In the genomic region with DNA sequence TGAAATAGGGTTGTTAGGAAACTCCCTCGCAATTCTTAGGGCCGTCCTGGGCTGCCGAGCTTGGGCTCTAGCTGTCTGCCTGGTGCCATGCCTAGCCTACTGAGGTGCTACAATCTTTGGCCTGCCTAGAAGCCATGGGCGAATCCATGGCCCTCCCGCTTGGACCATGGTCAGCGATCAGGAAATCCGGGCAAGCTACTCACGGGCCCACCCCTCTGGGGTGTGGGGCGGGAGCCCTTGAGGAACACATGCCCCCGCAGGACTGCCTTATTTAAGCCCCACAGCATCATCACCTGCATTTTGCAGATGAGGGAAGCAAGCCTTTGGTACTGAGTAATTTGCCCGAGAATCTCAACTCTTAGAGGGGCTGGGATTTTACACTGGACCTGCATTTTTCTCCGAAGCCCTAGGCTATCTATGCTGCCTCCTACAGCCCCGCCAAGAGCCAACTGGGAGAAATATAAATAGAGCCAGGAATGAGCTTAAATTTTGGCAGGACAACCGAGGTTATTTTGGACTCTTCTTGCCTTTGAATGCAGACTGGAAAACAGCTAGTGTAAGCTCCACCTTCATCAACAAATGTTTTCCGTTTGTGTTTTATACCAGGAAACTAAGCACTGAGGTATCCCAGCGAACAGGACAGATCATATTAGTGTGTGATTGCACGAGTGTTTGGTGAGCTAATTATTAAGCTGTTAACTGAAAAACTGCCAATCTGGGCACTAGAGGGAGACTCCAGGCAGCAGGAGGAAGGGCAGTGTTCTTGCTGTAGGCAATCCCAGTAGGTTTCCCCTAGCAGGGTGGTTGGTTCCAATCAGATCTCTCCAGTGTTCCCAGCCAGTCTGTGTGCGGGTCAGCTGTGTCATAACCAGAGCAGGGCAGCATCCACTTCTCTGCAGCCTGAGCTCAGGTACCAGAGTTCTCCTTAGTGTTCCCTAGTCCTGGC, we compare ENCODE assay signal across 8 mouse cellular contexts.
A peak's percentile ranks its signal among the peaks of the same experiment; 100 is the strongest.
DNase-seq lines count a peak whose midpoint lies in the region; ATAC-seq and TF ChIP-seq lines count a peak whose summit lies in the region.

No protein-coding gene starts in this region.

- no peaks in the 10 kb centered on the region for H3K27me3 ChIP-seq in spleen, adult 2 months (ENCODE audit: control insufficient read depth, insufficient read depth, low read length)
- H3K27me3 ChIP-seq in embryonic facial prominence, embryonic 10.5 days (replicated peaks; ENCODE audit: low read depth, poor library complexity, severe bottlenecking) = no peaks in the 10 kb centered on the region
- no peaks in the 10 kb centered on the region for H3K27me3 ChIP-seq in kidney, adult 2 months (replicated peaks; ENCODE audit: control insufficient read depth, insufficient read depth, low read length)
- no peaks in the 10 kb centered on the region for H3K27me3 ChIP-seq in limb, embryonic 11.5 days (ENCODE audit: control insufficient read depth, insufficient read depth, low read length)
- H3K27me3 ChIP-seq in midbrain, embryonic 12.5 days = no peaks in the 10 kb centered on the region
- no peaks in the 10 kb centered on the region for H3K27me3 ChIP-seq in stomach, embryonic 14.5 days (ENCODE audit: control insufficient read depth, insufficient read depth, low read length)

- H3K9ac ChIP-seq in limb, embryonic 11.5 days (ENCODE audit: low read length) = peak overlapping the region; percentile 94
- peak overlapping the region; percentile 89 for H3K9ac ChIP-seq in midbrain, embryonic 12.5 days (replicated peaks)
- peak overlapping the region; percentile 81 for H3K9ac ChIP-seq in stomach, embryonic 14.5 days (replicated peaks; ENCODE audit: low read depth, low read length)

- H3K27ac ChIP-seq in spleen, adult 2 months (ENCODE audit: insufficient read depth, low read length) = peak overlapping the region; percentile 46
- peak overlapping the region; percentile 96 for H3K27ac ChIP-seq in embryonic facial prominence, embryonic 10.5 days (replicated peaks)
- H3K27ac ChIP-seq in kidney, adult 2 months (ENCODE audit: insufficient read depth, low read depth, low read length) = peak overlapping the region; percentile 78
- peak overlapping the region; percentile 36; the same call in 1 of the 2 replicates for H3K27ac ChIP-seq in limb, embryonic 11.5 days (replicated peaks; ENCODE audit: low read depth, low read length)
- H3K27ac ChIP-seq in midbrain, embryonic 12.5 days (replicated peaks) = peak overlapping the region; percentile 89
- H3K27ac ChIP-seq in stomach, embryonic 14.5 days (ENCODE audit: low read length) = peak overlapping the region; percentile 97

- WGBS in spleen, adult 2 months = 11% methylated on average over 18 of the region's 18 CpGs
- 3% methylated on average over 18 of the region's 18 CpGs for WGBS in embryonic facial prominence, embryonic 10.5 days
- WGBS in kidney, adult 2 months = 1% methylated on average over 18 of the region's 18 CpGs
- WGBS in limb, embryonic 11.5 days = 3% methylated on average over 18 of the region's 18 CpGs
- WGBS in midbrain, embryonic 12.5 days = 5% methylated on average over 18 of the region's 18 CpGs
- 3% methylated on average over 18 of the region's 18 CpGs for WGBS in stomach, embryonic 14.5 days

- H3K4me3 ChIP-seq in spleen, adult 2 months (ENCODE audit: extremely low read depth, insufficient read depth, insufficient read length) = peak overlapping the region; percentile 61; the same call in 1 of the 2 replicates
- peak overlapping the region; percentile 75 for H3K4me3 ChIP-seq in embryonic facial prominence, embryonic 10.5 days
- H3K4me3 ChIP-seq in kidney, adult 2 months (ENCODE audit: insufficient read depth, low read depth, low read length) = peak overlapping the region; percentile 68
- peak overlapping the region; percentile 57 for H3K4me3 ChIP-seq in limb, embryonic 11.5 days (ENCODE audit: low read depth, low read length)
- peak overlapping the region; percentile 60 for H3K4me3 ChIP-seq in midbrain, embryonic 12.5 days
- H3K4me3 ChIP-seq in stomach, embryonic 14.5 days (ENCODE audit: low read depth, low read length) = peak overlapping the region; percentile 61

- peak overlapping the region; percentile 85 for H3K4me2 ChIP-seq in limb, embryonic 11.5 days (ENCODE audit: low read depth, severe bottlenecking)
- H3K4me2 ChIP-seq in midbrain, embryonic 12.5 days (replicated peaks) = peak overlapping the region; percentile 86
- H3K4me2 ChIP-seq in stomach, embryonic 14.5 days (replicated peaks; ENCODE audit: low read depth, low read length) = peak overlapping the region; percentile 86

- no peak for DNase-seq in spleen, adult 2 months (ENCODE audit: low read depth in 1 of 2, low spot score in 2 of 2)
- no peak for DNase-seq in spleen, adult 12 weeks (ENCODE audit: low spot score)
- peak; percentile 68 for DNase-seq in embryonic facial prominence, embryonic 10.5 days (ENCODE audit: low spot score)
- DNase-seq in heart, adult 18-20 months = peak; percentile 86 to 88
- peak; percentile 94 for DNase-seq in kidney, adult 2 months
- DNase-seq in limb, embryonic 11.5 days (ENCODE audit: low spot score) = peak; percentile 76

- TF ChIP-seq CTCF in spleen, adult 2 months (IDR thresholded peaks at IDR 0.05; ENCODE audit: extremely low read depth, insufficient read depth, insufficient read length, insufficient replicate concordance) = no peak
- peak; percentile 79 for TF ChIP-seq CTCF in kidney, adult 2 months (conservative IDR thresholded peaks at IDR 0.05; ENCODE audit: insufficient read depth, insufficient read length, low read depth, low read length)

- H3K9me3 ChIP-seq in embryonic facial prominence, embryonic 10.5 days = no peaks in the 10 kb centered on the region
- H3K9me3 ChIP-seq in limb, embryonic 11.5 days (ENCODE audit: control insufficient read depth, low read length) = no peaks in the 10 kb centered on the region
- H3K9me3 ChIP-seq in midbrain, embryonic 12.5 days = no peaks in the 10 kb centered on the region
- H3K9me3 ChIP-seq in stomach, embryonic 14.5 days (ENCODE audit: control insufficient read depth, low read depth, low read length) = no peaks in the 10 kb centered on the region

- ATAC-seq in limb, embryonic 11.5 days (ENCODE audit: insufficient number of reproducible peaks, low FRiP score, low TSS enrichment, low read depth) = peak; percentile 60
- ATAC-seq in midbrain, embryonic 12.5 days (ENCODE audit: low FRiP score, low read depth) = peak; percentile 62
- ATAC-seq in stomach, embryonic 14.5 days (ENCODE audit: insufficient number of reproducible peaks, insufficient read depth, low FRiP score, low read depth) = peak; percentile 82

- peaks cover 2% of the 10 kb centered on the region; the same call in 1 of the 2 replicates for H3K4me1 ChIP-seq in spleen, adult 2 months (ENCODE audit: control insufficient read depth, insufficient read depth, insufficient read length)
- H3K4me1 ChIP-seq in embryonic facial prominence, embryonic 10.5 days = peaks cover 30% of the 10 kb centered on the region
- H3K4me1 ChIP-seq in kidney, adult 2 months (ENCODE audit: control insufficient read depth, insufficient read depth, low read length) = no peaks in the 10 kb centered on the region
- H3K4me1 ChIP-seq in limb, embryonic 11.5 days (ENCODE audit: control insufficient read depth, insufficient read depth, low read length) = peaks cover 5% of the 10 kb centered on the region; the same call in 1 of the 2 replicates
- peaks cover 13% of the 10 kb centered on the region for H3K4me1 ChIP-seq in midbrain, embryonic 12.5 days
- H3K4me1 ChIP-seq in stomach, embryonic 14.5 days (ENCODE audit: control insufficient read depth, insufficient read depth, low read length) = no peaks in the 10 kb centered on the region

- no peaks in the 10 kb centered on the region for H3K36me3 ChIP-seq in spleen, adult 2 months (ENCODE audit: control insufficient read depth, insufficient read depth, low read length)
- H3K36me3 ChIP-seq in embryonic facial prominence, embryonic 10.5 days (replicated peaks) = no peaks in the 10 kb centered on the region
- no peaks in the 10 kb centered on the region for H3K36me3 ChIP-seq in kidney, adult 2 months (ENCODE audit: control insufficient read depth, insufficient read depth, low read length)
- H3K36me3 ChIP-seq in limb, embryonic 11.5 days (ENCODE audit: control insufficient read depth, insufficient read depth, low read length) = no peaks in the 10 kb centered on the region
- H3K36me3 ChIP-seq in midbrain, embryonic 12.5 days = no peaks in the 10 kb centered on the region
- no peaks in the 10 kb centered on the region for H3K36me3 ChIP-seq in stomach, embryonic 14.5 days (ENCODE audit: control insufficient read depth, insufficient read depth, low read length)

- TF ChIP-seq POLR2A in spleen, adult 2 months (IDR thresholded peaks at IDR 0.05; ENCODE audit: low read depth, low read length) = no peak
- no peak for TF ChIP-seq POLR2A in kidney, adult 2 months (IDR thresholded peaks at IDR 0.05; ENCODE audit: low read depth, low read length)

Comparison
In these comparisons a context has a peak if more than half of its experiments do, and no peak if none do; other contexts are left out.
1. DNase-seq: peak in embryonic facial prominence, embryonic 10.5 days (single experiment), heart, adult 18-20 months (2 of 2), kidney, adult 2 months (single experiment) and limb, embryonic 11.5 days (single experiment); none in spleen, adult 2 months (0 of 2) and spleen, adult 12 weeks (single experiment).
2. H3K27ac ChIP-seq: peak in every context shown above with its lines; median percentile 97 in stomach, embryonic 14.5 days; 96 in embryonic facial prominence, embryonic 10.5 days; 89 in midbrain, embryonic 12.5 days; 78 in kidney, adult 2 months; 46 in spleen, adult 2 months; 36 in limb, embryonic 11.5 days.
3. Peak in every context shown above with its lines, with median percentiles within 50 percentile points of each other: H3K4me3 ChIP-seq, ATAC-seq, H3K4me2 ChIP-seq and H3K9ac ChIP-seq.